Mouse (Mus musculus): ENCODE measurements around the gene Tmem72.

Tmem72 gene

DNA sequence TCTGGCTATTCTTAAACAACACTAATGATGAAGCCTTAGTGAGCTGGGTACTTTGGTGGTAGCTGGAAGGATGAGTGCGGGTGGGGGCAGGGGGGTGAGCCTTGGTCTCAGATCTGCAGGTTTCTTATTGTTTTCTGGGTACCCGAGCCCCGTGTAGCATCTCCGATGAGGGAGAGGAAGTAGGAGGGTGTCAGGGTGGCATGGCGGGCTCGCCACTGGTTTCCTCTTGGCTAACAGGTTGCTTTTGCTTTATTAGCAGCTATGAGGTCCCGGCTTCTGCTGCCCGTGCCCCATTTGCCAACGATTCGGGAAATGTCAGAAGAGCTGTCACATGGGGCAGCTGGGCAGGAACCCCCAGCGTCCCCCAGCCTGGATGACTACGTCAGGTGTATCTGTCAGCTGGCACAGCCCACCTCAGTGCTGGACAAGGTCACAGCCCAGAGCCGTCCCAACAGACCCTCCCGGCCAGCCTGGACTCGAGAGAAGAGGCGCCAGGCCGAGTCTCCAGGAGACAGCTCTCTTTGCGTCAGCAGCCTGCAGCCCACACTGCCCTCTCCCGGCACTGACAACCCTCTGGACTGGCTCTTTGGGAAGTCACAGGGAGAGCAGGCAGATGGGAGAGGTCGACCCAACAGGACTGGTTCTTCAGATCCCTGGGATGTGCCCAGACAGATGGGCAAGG lies 65.1 kb downstream of the Tmem72 start:
- DNase-seq (ENCODE audit: low read depth in 1 of 2, low spot score in 2 of 2), result no peak

DNA sequence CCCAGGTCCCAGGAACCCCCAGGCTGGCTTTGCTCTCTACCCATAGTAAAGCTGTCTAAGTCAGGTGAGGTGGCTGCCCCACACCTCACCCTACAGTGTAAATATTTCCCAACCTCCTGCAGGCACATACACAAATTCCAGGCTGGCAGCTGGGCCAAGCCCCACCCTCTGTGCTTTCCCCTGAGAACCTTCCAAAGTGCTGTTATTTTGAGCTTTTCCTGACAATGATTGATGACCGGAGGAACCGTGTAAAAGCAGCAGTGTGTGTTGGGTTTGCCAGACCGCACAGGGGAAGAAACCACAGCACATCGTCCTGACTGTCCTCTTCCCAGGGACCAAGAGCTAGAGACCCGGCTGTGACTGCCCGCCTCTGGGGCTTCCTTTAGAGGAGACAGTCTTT lies 66.3 kb downstream of the Tmem72 start, which contains the start of gene Depp1:
TSS of gene Depp1 (plus strand) at position 204 of the 400 bp plus-strand sequence.
- DNase-seq (ENCODE audit: low read depth in 1 of 2, low spot score in 2 of 2), result no peak

DNA sequence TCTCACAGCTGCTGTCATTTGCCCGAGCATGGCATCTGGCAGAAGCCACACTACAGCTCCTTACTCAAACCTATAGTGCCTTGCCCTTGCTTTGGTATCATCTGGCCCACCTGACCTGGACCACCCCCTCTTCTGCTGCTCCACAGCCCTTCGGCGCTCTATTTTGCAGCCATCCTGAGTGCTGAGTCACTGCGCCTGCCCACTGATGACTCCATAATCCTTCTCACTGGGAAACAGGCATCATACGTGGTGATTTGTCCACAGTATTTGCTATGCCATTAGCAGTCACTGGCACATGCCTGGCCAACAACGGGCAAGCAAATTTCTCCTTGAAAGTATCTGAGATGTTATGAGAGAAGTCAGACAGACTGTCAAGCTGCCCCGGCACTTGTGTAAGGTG lies 66.9 kb downstream of the Tmem72 start:
- DNase-seq (ENCODE audit: low read depth in 1 of 2, low spot score in 2 of 2), result no peak

DNA sequence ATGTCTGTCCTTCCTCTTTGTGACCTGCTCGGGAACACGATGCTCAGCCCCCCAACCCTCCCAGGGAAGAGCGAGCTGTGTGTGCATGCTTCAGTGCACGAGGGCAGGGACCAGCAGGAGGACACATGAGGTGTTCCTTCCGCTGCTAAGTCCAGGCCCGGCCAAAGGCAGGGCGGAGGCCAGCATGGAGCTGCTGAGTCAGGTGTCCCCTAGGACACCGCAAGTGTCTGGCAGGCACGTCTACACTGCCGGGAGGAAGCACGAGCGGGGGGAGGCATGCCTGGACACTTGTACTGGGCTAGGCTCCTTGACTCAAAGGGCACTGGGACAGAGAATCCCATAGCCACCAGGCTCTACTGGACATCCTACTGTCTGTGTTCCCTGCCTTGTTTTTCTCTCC lies 69.0 kb downstream of the Tmem72 start:
- no peak for DNase-seq (ENCODE audit: low read depth in 1 of 2, low spot score in 2 of 2)

DNA sequence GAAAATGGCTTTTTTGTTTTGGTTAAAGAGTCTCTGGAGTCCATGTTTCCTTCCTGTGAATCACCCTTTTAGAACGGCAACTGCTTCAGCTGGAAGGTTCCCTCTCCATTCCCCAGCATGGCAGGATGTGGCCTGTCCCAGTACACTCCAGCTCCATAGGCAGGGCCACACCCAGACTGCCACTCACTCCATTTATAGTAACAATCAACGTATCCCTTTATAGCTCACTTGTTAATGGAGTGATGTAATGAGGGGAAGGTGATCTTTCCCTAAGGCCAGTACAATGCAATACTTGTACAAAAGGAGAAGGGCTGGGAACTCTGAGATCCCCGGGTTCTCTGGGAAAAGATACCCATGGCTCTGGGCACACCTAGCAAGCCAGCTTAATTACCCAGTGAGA lies 72.4 kb downstream of the Tmem72 start:
- DNase-seq (ENCODE audit: low read depth in 1 of 2, low spot score in 2 of 2), result no peak

DNA sequence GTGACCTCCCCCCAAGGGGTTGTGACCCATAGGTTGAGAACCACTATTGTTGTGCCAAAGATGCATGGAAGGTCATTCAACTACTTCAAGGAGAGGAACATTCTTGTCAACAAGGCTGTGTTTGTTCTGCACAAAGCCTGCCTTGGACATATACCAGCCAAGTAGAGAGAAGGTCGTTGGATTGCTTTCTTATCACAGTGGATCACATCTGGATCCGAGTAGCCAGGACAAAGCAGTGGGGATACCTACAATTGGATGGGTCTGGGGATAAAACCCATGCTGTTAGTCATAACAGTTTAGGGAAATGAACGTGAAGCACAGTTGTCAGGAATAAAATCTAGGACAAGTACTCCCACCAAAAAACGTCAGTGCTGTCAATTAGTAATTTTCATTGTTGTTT lies 72.8 kb downstream of the Tmem72 start:
- DNase-seq (ENCODE audit: low read depth in 1 of 2, low spot score in 2 of 2), result no peak

DNA sequence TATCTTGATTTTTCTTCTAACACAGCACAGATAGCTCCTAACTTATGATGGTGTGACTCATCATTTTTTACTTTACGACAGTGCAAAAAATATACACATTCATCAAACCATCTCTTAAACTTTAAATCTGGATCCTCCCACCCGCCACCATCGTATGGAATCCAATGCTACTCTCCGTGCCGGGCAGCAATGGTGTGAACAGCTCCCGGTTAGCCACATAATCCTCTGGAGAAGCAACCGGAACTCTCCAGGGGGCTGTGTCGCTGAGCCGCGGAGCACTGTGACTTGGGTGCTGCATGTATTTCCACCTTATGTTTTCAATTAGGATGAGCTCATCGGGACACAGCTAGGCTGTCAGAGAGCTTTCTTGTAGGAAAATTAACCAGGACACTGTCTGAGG lies 73.8 kb downstream of the Tmem72 start:
- DNase-seq (ENCODE audit: low read depth in 1 of 2, low spot score in 2 of 2), result no peak

DNA sequence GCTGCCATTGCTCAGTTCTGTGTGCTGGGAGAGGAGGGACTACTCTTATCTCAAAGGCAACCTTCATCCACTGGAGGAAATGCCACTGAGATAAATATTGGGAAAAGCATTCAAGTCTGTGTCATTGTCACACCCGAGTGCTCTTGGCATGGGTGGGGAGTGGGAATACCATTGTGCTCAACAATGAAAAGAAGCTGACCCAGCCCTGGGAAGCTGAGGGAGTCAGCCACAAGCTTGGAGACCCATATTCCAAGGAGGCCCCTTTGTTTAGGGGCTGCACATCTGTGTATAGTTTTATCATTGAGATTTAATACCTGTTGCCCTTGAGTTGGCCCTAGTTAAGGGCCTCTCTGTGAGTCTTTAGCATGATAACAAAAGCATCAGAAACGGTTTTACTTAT lies 77.0 kb downstream of the Tmem72 start:
- no peak for DNase-seq (ENCODE audit: low read depth in 1 of 2, low spot score in 2 of 2)

DNA sequence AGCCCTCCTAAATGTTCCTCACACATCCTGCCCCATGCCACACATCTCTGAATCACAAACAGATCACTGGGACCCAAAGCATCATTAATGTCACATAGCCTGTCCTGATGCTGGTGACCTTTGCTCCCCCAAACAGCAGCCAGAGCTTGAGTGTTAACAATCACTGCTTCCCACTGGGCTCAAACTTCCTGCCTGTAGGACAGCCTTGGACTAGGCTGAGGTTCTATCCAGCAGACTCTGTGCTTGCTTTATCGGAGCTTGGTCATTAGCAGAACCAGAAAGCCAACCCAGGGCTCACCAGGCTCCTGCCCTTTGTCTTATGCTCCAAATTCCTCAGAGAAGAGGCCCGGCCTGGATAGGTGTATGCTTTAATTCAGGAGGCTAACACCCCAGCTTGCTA lies 77.8 kb downstream of the Tmem72 start:
- DNase-seq (ENCODE audit: low read depth in 1 of 2, low spot score in 2 of 2), result no peak

DNA sequence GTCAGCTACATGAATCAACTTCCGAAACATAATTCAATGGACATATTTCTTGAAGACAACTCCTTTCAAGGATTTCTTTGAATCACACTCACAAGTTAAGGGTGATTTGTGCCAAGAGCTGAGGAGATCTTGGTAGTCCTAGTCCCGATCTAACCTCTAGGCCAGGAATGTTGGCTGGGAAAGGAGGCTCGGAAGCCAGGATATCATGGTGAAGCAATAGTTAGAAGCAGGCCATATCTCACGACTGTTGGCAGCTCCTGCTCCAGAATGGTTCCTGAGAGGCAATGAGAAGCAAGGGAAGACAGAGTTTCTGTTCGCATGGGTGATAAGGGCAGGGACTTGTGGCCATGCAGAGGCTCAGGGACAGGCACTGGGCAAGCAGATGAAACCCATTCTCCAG lies 79.2 kb downstream of the Tmem72 start:
- DNase-seq (ENCODE audit: low read depth in 1 of 2, low spot score in 2 of 2), result no peak

DNA sequence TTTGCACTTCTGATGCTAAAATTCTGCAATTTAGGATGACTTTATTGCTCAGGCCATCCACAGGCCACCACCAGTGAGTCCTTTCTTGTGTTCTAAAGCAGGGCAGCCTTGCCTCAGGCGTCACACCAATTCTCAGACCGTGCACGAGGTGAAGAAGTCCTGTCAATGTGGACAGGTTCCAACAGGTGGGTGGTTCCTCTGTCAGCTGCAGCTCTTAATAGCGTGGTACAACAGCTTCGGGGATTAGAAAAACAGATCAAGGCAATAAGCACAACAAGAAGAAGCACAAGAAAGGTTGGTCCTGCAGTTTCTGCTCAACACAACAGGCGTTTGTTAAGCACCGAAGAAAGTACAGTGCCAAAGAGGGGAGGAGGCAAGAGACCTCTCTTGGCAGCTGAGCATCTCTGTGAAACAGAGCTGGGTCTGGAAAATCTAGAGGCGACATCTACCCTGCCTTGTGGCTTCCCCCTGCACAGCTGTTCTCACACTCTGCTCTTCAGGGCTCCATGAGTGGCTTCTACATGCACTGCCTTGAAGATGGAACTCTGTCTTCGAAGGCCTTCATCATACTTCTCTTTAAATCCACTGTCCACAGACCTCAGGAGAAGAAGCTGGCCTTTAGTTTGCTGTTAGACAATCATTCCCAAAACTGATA lies 80.0 kb downstream of the Tmem72 start:
- DNase-seq (ENCODE audit: low read depth in 1 of 2, low spot score in 2 of 2), result no peak

DNA sequence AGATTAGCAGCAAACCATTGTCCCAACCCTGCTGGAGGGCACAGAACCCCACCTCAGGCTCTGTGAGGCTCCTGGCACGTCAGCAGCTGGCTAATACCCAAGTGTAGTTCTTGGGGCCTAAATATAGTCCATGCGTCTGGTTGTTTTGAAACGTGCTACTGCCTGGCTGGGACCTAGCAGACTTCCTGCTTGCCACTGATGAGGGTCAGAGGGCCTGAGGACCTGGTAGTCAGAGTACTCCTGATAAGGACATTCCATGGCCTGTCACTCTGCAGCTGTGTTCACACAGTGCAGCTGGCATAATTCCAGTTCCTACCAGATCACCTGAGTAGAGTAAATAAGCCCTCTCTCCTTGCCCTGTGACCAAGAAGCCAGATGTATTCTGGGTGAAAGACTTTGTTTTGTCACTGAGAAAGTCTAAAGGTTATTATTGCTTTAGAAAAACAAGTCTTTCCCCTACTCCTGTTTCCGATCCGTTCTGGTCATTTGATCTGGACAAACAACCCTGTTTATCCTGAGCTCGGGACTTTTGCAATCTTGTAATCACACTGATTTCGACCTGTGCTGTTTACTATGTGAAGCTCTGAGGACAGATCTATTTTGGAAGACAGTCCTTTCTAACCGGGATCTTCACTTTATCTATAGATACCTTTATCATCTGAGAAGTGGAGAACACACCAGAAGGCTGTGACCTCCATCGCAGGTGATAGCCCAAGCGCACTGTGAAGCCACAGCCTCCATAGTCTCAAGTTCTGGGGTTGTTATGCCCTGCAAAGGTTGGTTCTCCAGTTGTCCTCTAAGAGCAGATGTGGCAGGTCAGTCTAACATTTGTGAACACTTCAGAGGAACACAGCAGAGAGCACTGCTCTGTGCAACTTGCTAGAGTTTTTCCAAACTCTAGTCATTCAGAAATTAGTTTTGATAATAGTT lies 81.2 kb downstream of the Tmem72 start:
- DNase-seq (ENCODE audit: low read depth in 1 of 2, low spot score in 2 of 2), result no peak

DNA sequence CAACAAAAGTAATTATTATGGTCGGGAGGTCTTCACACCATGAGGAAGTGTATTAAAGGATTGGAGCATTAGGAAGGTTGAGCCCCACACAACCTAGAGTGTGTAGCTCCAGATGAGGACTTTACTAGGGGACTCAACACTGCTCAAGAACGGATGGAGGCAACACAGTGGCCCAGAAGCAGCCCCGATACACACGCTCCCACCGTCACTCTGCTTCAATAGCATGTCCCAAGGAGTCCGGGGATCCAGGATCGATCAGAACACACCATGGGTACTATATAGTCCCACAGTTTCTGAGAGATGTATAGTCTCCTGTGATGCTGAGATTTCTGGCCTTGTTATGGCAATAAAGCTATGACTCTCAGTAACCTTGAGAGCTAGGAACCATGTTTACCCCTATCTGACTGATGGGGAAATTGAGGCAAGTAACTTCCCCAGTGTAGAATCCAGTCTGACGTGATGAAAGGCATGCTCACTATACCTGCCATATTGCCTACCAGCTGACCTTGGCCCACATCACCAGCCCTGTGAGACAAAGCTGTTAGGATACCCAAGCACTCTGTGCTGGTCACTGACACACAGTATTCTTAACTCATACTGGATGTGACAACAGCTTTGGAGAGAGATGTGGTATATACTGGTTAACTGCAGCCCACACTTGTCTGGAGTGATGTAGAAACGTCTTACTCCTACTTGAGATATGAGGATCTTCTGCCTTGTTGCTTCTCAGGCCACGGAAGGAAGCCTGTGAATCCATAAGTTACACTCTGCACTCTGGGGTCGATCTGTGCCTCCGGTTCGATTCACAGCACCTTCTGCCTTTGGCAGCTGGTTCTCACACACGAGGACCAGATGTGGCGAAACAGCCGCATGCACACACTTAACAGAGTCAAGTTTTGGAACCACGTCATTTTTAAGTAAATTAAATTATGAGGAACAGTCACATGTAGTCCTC lies 82.7 kb downstream of the Tmem72 start:
- DNase-seq (ENCODE audit: low read depth in 1 of 2, low spot score in 2 of 2), result no peak

DNA sequence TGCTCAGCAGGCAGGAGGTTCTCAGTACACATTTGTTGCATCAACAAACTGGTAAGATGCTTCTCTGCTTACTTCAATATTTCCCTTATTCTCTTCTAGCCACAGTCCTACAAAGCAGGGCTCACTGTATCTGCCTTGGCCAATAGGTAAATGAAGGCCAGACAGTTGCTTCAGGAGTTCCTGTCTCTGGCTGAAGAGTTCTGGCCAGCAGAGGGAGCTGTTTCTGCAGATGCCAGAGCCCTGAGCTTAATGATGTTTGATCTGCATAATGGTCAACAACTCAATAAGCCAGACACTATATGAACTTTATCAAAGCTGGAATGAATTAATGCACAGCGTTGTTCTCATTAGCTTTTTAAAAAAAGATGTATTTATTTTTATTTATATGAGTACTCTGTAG lies 84.6 kb downstream of the Tmem72 start:
- peak in 1 of 2 experiments; percentile 55 for DNase-seq (ENCODE audit: low read depth in 1 of 2, low spot score in 2 of 2)

DNA sequence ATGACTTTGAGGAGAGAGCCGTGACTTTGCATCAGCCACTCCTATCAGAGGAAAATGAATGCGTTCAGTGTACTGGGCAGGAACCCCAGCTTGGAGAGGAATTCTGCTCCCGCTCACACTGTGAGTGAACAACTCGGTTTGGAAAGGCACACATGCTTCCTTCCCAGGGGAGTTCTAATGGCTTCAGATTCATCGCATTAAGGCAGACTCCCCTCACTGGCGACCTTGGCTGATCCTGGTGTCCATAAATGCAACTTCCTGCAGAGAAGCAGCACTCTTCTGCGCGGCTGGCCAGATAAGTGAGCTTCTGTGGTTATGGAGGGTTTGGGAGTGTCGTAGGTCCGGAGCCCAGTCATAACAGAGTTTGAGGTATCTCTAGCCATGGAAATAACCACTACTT lies 86.9 kb downstream of the Tmem72 start:
- DNase-seq (ENCODE audit: low read depth in 1 of 2, low spot score in 2 of 2), result no peak

All from monocyte, adult 2 months (primary cell).